Mouse (Mus musculus): Measurements from ENCODE around the gene Ctnnd2. TPM values are rescaled to one million over a fixed set of nuclear protein-coding genes. Genes with fewer than 3 reads are reported as not detected.

Ctnnd2 gene
- polyA plus RNA-seq, 1 experiment from 2014 or later, result 42.4 TPM

GRCm38 (mm10) chr15:30427342-30427741 lies 254.9 kb downstream of the Ctnnd2 start:
- no peak overlapping the region for H3K4me2 ChIP-seq (replicated peaks)
- 17% methylated on average over 2 of the region's 2 CpGs for WGBS
- H3K4me3 ChIP-seq, result no peak overlapping the region
- H3K9ac ChIP-seq, result no peak overlapping the region
- ATAC-seq (ENCODE audit: low FRiP score), result no peak
- no peaks in the 10 kb centered on the region for H3K9me3 ChIP-seq (replicated peaks)
- no peaks in the 10 kb centered on the region for H3K36me3 ChIP-seq
- H3K27me3 ChIP-seq, result no peaks in the 10 kb centered on the region
- no peaks in the 10 kb centered on the region for H3K4me1 ChIP-seq
- H3K27ac ChIP-seq, result no peak overlapping the region

- Histone ChIP-seq H3K4me2 (replicated peaks) (no peak overlapping the region), H3K9ac (no peak overlapping the region), H3K4me1 (no peaks in the 10 kb centered on the region), H3K4me3 (no peak overlapping the region), H3K36me3 (no peaks in the 10 kb centered on the region), H3K27me3 (no peaks in the 10 kb centered on the region), H3K9me3 (replicated peaks) (no peaks in the 10 kb centered on the region), H3K27ac (no peak overlapping the region)
- WGBS, result 62% methylated on average over 5 of the region's 5 CpGs
- no peak for ATAC-seq (ENCODE audit: low FRiP score)
Measured at GRCm38 (mm10) chr15:30439045-30439444, 266.7 kb downstream of the Ctnnd2 start.

- peaks cover 5% of the 10 kb centered on the region; the same call in 1 of the 2 replicates for H3K4me1 ChIP-seq
- 79% methylated on average over 7 of the region's 7 CpGs for WGBS
- no peak for ATAC-seq (ENCODE audit: low FRiP score)
Measured at GRCm38 (mm10) chr15:30450765-30451164, 278.4 kb downstream of the Ctnnd2 start.

GRCm38 (mm10) chr15:30451921-30452320 lies 279.5 kb downstream of the Ctnnd2 start:
- Histone ChIP-seq H3K4me1 (peaks cover 5% of the 10 kb centered on the region; the same call in 1 of the 2 replicates), H3K4me2 (replicated peaks) (no peak overlapping the region), H3K27me3 (no peaks in the 10 kb centered on the region), H3K4me3 (no peak overlapping the region), H3K36me3 (no peaks in the 10 kb centered on the region), H3K9me3 (replicated peaks) (no peaks in the 10 kb centered on the region), H3K27ac (no peak overlapping the region), H3K9ac (no peak overlapping the region)
- WGBS, result 44% methylated on average over 5 of the region's 5 CpGs
- ATAC-seq (ENCODE audit: low FRiP score), result peak; percentile 42; the same call in 1 of the 2 replicates

More at GRCm38 (mm10) chr15:30450765-30451164, 278.4 kb downstream of the Ctnnd2 start:
- Histone ChIP-seq H3K27ac (no peak overlapping the region), H3K4me3 (no peak overlapping the region), H3K9ac (no peak overlapping the region), H3K4me2 (replicated peaks) (no peak overlapping the region), H3K9me3 (replicated peaks) (no peaks in the 10 kb centered on the region), H3K27me3 (no peaks in the 10 kb centered on the region), H3K36me3 (no peaks in the 10 kb centered on the region)

- Histone ChIP-seq H3K27ac (peak overlapping the region; percentile 89), H3K36me3 (no peaks in the 10 kb centered on the region)
- WGBS, result 20% methylated on average over 12 of the region's 12 CpGs
Measured at GRCm38 (mm10) chr15:30457541-30458250, 285.3 kb downstream of the Ctnnd2 start.

GRCm38 (mm10) chr15:30458671-30459070 lies 286.3 kb downstream of the Ctnnd2 start:
- Histone ChIP-seq H3K36me3 (no peaks in the 10 kb centered on the region), H3K9ac (no peak overlapping the region), H3K27ac (no peak overlapping the region), H3K9me3 (replicated peaks) (no peaks in the 10 kb centered on the region), H3K27me3 (no peaks in the 10 kb centered on the region), H3K4me3 (peak overlapping the region; percentile 39), H3K4me2 (replicated peaks) (peak overlapping the region; percentile 57), H3K4me1 (peaks cover 24% of the 10 kb centered on the region)
- 37% methylated on average over 5 of the region's 5 CpGs for WGBS
- ATAC-seq (ENCODE audit: low FRiP score), result no peak

More at GRCm38 (mm10) chr15:30457541-30458250, 285.3 kb downstream of the Ctnnd2 start:
- Histone ChIP-seq H3K9me3 (replicated peaks) (no peaks in the 10 kb centered on the region), H3K4me2 (replicated peaks) (peak overlapping the region; percentile 57), H3K9ac (peak overlapping the region; percentile 47; the same call in 1 of the 2 replicates), H3K4me3 (peak overlapping the region; percentile 39), H3K27me3 (no peaks in the 10 kb centered on the region), H3K4me1 (peaks cover 24% of the 10 kb centered on the region)
- peak; percentile 85 for ATAC-seq (ENCODE audit: low FRiP score)

GRCm38 (mm10) chr15:30460341-30461125 lies 288.1 kb downstream of the Ctnnd2 start:
- 47% methylated on average over 9 of the region's 9 CpGs for WGBS
- Histone ChIP-seq H3K36me3 (no peaks in the 10 kb centered on the region), H3K4me1 (peaks cover 24% of the 10 kb centered on the region), H3K4me2 (replicated peaks) (0 out of 2 replicates have a peak overlapping the region, but pooled peaks have one; percentile 6), H3K9ac (no peak overlapping the region), H3K27ac (no peak overlapping the region), H3K27me3 (no peaks in the 10 kb centered on the region), H3K4me3 (no peak overlapping the region), H3K9me3 (replicated peaks) (no peaks in the 10 kb centered on the region)
- ATAC-seq (ENCODE audit: low FRiP score), result no peak

- H3K36me3 ChIP-seq, result no peaks in the 10 kb centered on the region
- H3K27me3 ChIP-seq, result no peaks in the 10 kb centered on the region
- no peak overlapping the region for H3K4me3 ChIP-seq
- 63% methylated on average over 2 of the region's 2 CpGs for WGBS
- H3K4me2 ChIP-seq (replicated peaks), result no peak overlapping the region
- no peak; the same call in 1 of the 2 replicates for ATAC-seq (ENCODE audit: low FRiP score)
- H3K9ac ChIP-seq, result no peak overlapping the region
- peaks cover 15% of the 10 kb centered on the region for H3K4me1 ChIP-seq
- H3K9me3 ChIP-seq (replicated peaks), result no peaks in the 10 kb centered on the region
- H3K27ac ChIP-seq, result no peak overlapping the region
Measured at GRCm38 (mm10) chr15:30462804-30463423, 290.5 kb downstream of the Ctnnd2 start.

- H3K27me3 ChIP-seq, result no peaks in the 10 kb centered on the region
- no peaks in the 10 kb centered on the region for H3K36me3 ChIP-seq
- no peak overlapping the region for H3K4me2 ChIP-seq (replicated peaks)
- no peaks in the 10 kb centered on the region for H3K9me3 ChIP-seq (replicated peaks)
- no peak overlapping the region for H3K4me3 ChIP-seq
- no peak for ATAC-seq (ENCODE audit: low FRiP score)
- H3K4me1 ChIP-seq, result peaks cover 9% of the 10 kb centered on the region
- 84% methylated on average over 5 of the region's 5 CpGs for WGBS
- H3K9ac ChIP-seq, result no peak overlapping the region
- no peak overlapping the region for H3K27ac ChIP-seq
Measured at GRCm38 (mm10) chr15:30463471-30464047, 291.2 kb downstream of the Ctnnd2 start.

- Histone ChIP-seq H3K4me2 (replicated peaks) (no peak overlapping the region), H3K4me3 (no peak overlapping the region), H3K36me3 (no peaks in the 10 kb centered on the region), H3K27me3 (no peaks in the 10 kb centered on the region), H3K9me3 (replicated peaks) (no peaks in the 10 kb centered on the region), H3K27ac (no peak overlapping the region), H3K4me1 (no peaks in the 10 kb centered on the region), H3K9ac (no peak overlapping the region)
- WGBS, result 73% methylated on average over 13 of the region's 13 CpGs
- ATAC-seq (ENCODE audit: low FRiP score), result no peak
Measured at GRCm38 (mm10) chr15:30466950-30467543, 294.7 kb downstream of the Ctnnd2 start.

GRCm38 (mm10) chr15:30468773-30469172 lies 296.4 kb downstream of the Ctnnd2 start:
- 86% methylated on average over 3 of the region's 3 CpGs for WGBS
- ATAC-seq (ENCODE audit: low FRiP score), result no peak
- no peaks in the 10 kb centered on the region for H3K4me1 ChIP-seq

More at GRCm38 (mm10) chr15:30468773-30469172, 296.4 kb downstream of the Ctnnd2 start:
- Histone ChIP-seq H3K36me3 (no peaks in the 10 kb centered on the region), H3K27ac (no peak overlapping the region), H3K4me2 (replicated peaks) (no peak overlapping the region), H3K9me3 (replicated peaks) (no peaks in the 10 kb centered on the region), H3K9ac (no peak overlapping the region), H3K4me3 (no peak overlapping the region), H3K27me3 (no peaks in the 10 kb centered on the region)

Measured in hindbrain, embryonic 12.5 days (tissue).